Mouse (Mus musculus): ENCODE data around the gene Tfcp2l1.
"Not testable (repeated sequence)": the region's sequence is repeated elsewhere in the genome, so short reads cannot be mapped to it uniquely, and the experiment has no call there.

The Tfcp2l1 gene

DNA sequence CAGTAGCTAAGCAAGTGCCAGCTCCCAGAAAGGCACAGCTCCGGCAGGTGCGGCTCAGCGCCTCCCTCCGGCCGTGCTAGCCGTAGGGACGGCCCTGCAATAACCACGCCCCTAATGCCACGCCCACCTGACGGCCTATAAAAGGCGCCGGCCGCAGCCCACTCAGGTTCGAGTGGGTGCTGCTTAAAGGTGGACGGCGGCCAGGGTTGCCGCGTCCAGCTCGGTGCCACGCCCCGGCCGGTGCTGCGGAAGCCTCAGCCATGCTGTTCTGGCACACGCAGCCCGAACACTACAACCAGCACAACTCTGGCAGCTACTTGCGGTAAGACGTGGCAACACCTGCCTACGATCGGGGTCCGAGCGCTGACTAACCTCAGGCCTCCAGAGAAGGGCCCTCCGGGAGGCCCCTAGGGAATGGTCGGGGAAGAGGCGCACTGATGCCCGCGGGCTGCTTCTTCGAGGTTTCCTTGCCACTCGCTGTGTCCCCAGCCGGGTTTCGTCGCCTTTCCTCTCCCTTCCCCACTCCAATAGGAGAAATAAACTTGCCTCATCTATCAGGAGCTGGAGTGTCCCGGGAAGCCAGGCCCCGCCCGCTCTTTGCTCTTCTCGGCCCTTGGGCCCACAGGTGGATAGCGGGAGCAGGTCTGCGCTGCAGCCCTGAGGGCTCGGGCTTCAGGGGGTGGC lies at the start of gene Tfcp2l1:
TSS of gene Tfcp2l1 (plus strand) at position 165 of the 684 bp plus-strand sequence.
- in situ Hi-C loops (cut with MboI, MseI) = no loop called here

DNA sequence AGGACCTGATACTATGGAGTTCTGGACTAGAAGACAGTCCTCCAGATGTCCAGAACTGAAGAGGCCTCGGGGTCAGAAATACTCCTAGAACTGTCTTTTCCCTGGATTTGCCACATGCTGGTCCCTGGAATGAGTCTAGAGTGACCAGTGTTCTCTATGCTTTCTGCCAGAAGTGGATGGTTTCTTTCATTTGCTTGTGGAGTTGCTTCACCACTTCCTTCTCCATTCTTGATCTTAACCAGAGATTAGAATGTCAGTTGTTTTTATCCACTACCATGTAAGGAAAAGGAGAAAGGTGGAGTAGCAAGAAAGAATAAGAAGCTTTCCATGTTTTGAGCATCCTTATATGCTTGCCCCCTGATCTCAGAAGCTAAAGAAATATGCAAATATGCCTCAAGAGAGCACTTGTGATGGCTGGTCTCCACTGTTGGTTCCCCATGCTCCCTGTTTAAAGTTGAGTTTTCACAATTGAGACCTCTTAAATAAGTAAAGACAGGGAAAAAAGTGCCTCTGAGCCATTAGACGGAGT lies 47.5 kb upstream of the Tfcp2l1 start:
- in situ Hi-C loops (cut with MboI, MseI) = no loop called here

DNA sequence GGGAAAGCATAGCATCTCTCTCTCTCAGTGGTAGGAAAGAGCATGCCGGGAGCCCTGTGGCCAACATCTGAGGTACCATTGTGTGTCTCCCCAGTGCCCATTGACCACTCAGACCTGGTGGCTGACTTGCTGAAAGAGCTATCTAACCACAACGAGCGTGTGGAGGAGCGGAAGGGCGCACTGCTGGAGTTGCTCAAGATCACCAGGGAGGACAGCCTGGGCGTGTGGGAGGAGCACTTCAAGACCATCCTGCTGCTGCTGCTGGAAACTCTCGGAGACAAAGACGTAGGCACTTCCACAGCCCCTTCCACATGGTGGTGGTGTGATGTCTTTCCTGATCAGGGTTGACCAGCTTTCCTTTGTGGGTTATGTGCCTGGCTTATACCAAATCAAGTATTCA lies 46.6 kb upstream of the Tfcp2l1 start:
- in situ Hi-C loops (cut with MboI, MseI) = no loop called here

DNA sequence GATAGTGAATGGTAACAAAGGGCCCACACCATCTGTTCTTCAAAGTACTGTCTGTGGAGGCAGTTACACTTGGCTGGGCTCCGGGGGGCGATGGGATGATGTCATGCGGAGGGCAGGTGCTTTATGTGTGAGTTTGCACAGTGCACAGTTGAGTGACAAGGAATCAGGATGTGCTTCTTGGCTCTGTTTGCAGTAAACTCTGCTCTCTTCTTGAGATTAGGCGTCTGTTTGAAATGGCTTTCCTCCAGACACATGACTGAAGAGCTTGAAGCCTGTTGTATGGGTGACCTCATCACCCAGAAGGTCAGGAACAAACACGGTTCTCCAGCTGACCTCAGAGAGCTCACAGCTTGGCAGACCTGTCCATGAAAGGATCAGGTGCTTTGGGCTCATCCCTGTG lies 38.0 kb upstream of the Tfcp2l1 start:
- in situ Hi-C loops (cut with MboI, MseI) = no loop called here

DNA sequence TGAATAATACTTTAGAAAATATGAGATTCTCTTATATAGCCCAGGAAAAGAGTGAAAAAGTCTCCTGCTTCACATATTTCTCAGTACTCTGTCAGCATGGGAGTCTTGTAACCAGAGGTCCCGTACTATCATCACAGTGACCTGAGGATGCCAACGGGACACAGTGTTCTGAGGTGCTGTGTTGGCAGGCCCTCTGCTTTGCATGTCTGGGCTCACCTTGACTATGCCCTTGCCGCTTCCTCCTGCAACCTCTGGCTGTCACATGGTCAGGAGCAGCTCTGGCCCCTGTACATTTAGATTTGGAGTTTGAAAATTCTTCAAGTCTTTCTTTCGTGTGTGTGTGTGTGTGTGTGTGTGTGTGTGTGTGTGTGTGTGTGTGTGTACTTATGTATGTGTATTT lies 34.8 kb upstream of the Tfcp2l1 start:
- in situ Hi-C loops (cut with MboI, MseI) = no loop called here

DNA sequence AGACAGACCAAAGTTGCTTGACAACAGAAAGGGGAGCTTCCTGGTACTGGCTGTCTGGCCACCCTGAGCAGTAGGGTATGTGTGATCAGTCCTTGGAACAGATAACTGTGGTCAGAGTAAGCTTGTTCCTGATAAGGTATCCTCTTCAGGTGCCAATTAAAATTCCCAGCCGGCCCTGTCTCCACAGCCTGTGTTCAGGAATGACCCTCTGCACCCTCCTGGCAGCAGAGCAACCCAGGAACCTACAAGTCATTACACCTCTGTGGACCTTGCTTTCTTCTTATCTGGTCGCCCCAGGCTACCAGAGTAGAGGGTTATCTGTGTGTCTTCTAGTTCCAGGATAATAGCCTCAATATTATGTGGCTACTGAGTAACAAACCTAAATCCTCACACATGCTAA lies 32.4 kb upstream of the Tfcp2l1 start:
- in situ Hi-C loops (cut with MboI, MseI) = no loop called here

DNA sequence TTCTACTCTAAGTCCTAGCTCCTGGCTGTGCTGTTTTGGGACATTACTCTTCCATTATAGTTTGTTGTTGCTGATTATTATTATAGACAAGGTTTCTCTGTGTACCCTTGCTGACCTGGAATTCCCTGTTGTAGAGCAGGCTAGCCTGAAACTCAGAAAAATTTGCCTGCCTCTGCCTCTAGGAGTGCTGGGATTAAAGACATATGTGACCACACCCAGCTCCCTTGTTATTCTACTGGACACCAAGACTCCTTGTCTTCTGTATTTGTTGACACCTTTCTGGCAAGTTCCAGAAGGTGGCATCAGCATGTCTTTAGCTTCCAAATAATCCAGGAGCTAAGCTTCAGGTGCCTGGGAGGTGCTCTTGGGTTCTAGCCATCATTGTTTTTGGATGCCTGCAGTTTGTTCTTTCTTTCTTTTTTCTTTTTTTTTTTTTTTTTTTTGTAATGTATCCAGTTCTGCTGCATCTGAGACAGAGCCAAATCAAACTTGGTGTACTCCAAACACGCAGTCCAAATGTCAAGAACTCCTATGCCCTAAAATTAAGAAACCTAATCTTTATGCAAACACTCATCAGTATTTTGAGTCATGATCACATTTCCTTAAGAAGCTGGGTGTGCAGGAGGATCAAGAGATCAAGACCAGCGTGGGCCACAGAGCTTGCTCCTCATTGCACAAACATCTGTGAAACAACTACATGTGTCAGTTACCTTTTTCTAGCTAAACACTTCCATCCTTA lies 30.1 kb upstream of the Tfcp2l1 start:
- in situ Hi-C loops (cut with MboI, MseI) = no loop called here

DNA sequence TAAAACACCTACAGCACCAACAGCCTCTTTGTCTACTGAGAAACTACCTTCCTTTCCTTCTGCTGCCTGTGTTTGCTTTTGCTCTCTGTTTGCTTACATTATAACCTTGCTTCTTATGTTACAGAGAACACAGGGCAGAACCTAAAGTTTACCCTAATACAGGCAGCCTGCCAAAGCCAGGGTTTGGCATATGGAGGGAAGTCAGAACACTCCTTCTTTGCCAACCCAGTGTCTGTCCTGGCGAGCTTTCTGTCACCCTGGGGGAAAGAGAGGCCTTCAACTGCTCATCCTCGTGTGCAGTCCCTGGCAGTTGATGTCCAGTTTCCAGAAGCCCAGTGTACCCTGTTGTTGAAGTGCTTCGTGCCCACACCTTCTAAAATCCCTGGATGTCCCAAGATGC lies 29.4 kb upstream of the Tfcp2l1 start:
- in situ Hi-C loops (cut with MboI, MseI) = no loop called here

DNA sequence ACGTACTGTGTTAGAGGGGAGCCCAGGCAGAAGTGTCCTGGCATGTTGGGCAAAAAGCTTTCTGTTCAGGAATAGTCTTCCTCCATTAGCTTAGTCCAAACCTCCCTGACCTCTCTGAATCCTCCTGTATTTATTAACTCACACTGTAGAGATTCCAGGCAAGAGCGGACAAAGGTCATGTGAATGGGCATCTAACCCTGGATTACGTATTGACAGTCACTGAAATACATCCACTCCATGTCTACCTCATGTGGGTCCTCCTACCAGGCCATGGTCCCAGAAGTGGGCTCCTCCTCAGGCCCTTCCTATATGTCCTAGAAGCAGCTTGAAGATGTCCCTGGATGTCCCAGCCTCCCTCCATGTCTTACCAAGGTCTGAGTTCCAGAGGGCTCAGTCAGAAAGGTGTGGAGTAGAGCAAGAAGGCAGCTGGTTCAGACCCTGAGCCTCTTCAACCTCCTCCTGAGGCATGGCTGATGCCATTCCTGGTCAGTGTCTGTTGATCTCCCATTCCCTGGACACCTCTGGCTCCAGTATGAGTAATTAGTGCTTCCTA lies 14.0 kb upstream of the Tfcp2l1 start:
- in situ Hi-C loops (cut with MboI, MseI) = no loop called here

DNA sequence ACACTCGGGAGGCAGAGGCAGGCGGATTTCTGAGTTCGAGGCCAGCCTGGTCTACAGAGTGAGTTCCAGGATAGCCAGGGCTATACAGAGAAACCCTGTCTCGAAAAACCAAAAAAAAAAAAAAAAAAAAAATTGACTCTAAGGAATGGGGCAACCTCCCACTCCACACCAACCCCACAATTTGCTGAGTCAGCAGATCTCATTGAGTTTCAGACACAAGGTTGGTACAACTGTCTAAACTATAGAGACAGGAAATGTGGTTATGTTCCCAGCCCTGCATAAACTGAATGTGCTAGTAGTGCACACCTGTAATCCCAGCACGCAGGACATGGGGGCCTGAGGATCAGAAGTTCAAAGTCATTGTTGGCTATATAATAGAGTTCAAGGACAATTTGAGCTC lies 6.7 kb upstream of the Tfcp2l1 start:
- in situ Hi-C loops (cut with MboI, MseI) = not testable (repeated sequence)

DNA sequence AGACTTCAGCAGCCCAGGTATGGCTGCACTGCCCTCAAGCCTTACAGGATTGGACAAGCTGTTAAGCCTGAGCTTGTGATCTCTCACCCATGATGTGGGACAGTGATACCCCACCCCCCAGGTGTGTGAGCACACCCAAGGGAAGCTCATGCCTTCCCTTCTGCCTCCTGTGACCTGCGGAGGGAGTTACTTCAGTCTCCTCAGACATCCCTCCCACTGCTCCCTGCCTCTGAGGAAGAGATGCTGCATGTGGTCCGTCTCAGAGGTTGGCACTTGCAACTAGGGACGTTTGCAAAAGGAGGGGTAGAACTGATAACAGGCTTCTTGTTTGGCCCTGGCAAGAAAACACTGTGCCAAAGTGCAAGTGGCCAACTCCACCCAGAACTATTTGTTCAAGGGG lies 4.9 kb upstream of the Tfcp2l1 start:
- in situ Hi-C loops (cut with MboI, MseI) = no loop called here

DNA sequence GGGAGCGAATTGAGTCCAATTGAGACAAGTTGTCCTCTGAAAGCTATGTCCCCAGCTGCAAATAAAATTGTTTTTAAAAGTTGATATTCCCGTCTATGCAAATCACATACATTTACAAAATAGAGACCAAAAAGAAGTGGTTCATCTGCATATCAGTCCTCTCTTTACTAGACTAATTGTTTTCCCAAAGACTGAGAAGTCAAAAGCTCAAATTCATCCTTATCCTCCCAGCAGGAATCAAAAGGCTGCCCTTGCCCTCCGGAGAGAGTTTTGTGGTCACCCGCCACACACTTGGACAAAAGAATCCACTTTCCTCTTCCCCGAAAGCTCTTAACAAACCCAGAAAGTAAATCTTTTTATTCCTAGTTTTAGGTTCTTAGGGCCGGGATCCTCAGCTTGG lies 2.3 kb upstream of the Tfcp2l1 start:
- in situ Hi-C loops (cut with MboI, MseI) = no loop called here

DNA sequence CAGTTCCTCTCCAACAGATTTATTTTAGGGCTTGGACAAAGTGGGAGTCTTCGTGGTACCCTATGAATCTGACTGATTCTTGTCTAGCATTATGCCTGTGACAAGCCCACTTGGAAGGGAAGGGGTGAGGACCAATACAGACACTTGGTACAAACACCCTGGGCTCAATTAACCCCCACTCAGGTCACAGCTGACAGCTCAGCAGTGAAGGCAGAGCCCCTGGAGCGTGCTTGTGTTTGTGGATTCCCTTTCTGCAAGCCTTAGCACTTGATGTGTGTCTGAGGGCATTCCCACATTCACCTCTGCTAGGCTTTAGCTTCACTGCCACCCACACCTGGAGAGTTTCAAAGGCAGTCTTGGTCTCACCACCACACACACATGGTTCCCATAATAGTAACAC lies 1.8 kb upstream of the Tfcp2l1 start:
- in situ Hi-C loops (cut with MboI, MseI) = no loop called here

DNA sequence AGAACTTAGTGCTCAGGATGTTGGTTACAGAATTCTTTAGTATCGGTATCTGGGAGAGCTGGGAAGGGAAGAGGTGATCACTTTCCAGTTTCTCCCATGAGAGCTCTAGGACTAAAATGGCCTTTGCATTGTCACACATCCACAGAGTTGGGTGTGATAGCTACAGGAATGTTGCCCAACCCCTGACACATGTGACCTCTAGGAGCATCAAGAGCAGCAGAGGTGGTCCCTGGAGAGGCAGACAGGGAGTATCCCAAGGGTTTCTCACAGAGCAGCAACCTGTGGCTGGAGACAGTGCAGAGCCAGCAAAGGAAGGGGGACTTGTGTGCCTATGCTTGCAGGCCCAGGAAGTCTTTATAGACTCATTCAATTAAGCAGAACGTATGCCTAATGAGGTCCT lies 1.3 kb upstream of the Tfcp2l1 start:
- in situ Hi-C loops (cut with MboI, MseI) = no loop called here

DNA sequence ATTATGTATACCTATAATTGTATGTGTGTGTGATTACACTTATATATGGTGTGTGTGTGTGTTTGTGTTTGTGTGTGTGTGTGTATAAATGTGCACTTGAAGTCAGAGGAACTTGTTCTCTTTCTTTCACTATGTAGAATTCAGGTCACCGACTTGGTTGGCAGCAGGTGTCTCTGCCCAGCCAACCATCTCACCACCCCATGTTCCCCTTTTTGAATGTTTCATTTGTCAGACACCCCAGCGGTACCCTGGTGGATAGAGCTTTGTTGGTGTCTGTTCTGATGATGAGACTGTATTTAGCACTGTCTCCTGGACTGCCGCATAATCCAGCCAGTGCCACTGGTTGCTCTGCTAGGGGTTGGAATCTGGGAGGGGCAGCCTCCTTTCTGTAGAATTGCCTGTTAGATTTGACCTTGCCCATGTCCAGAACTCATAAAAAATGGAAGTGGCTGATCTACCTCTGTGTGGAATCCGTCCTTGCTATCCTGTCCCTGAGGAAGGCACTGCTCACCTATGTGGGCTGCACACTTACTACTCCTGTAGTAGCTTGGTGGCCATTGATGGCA lies 5.8 kb downstream of the Tfcp2l1 start:
- in situ Hi-C loops (cut with MboI, MseI) = no loop called here

DNA sequence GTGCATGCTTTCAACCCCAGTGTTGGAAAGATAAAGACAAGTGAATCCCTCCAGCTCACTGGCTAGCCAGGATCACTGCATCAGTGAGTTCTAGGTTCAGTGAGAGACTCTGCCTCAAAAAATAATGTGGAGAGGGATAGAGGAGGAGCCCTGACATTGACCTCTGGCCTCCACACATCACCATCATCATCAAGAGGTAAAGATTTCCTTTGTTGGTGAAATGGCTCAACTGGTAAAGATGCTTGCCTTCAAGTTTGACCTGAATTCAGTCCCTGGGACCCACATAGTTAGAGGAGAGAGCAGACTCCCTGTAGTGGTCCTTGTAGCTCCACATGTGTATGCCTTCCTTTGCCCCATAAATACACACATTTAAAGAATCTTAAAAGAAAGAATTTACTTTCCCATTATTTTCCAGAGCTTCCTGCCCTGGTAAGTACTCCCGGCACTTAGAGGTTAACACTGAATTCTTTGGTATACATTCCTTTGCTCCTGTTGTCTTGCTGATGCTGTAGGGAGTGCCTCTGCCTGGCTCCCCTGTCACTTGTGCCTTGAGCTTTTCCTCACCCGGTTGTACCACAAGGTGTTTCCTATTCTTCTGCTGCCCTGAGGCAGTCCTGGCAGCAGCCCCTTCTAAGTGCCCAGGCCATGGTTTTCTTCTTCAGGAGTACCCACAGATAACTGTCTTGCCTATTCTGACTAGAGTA lies 14.7 kb downstream of the Tfcp2l1 start:
- in situ Hi-C loops (cut with MboI, MseI) = no loop called here

DNA sequence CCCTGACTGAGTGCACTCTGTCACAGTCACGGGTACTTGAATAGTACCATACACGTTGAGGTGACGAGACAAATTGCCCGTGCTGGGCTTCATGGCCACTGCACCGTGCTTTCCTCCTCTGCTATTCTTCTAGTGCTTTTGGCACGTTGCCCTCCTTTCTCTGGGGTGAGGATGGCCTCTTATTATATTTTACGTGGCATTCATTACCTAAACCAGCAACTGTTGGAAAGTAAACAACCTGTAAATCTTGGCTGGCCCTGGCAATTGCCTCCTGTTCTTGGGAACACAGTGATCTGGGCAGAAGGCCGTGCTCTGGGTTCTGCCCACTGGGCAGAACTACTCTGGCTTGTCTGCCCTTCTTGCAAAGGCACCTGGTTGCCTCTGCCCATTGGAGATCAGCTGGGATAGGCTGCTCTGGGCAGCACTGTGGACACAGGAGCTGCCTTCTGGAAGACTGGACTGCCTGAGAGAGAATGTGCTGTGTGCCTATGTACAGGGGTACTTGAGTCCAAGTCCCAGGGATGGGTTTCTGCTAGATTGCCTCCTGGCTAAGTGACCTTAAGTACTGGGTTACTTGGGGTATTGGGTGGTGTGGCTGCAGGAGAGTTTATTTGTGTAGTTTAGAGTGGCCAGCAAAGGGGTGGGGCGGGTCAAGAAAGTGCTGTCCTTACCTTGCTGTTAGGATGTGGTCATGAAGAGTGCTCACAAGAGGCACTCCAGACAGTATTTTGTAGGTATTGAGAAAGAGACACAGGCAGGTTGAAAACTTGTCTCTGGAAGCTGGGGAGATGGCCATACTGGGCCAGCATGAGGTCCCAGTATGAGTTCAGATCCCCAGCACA lies 15.6 kb downstream of the Tfcp2l1 start:
- in situ Hi-C loops (cut with MboI, MseI) = no loop called here

DNA sequence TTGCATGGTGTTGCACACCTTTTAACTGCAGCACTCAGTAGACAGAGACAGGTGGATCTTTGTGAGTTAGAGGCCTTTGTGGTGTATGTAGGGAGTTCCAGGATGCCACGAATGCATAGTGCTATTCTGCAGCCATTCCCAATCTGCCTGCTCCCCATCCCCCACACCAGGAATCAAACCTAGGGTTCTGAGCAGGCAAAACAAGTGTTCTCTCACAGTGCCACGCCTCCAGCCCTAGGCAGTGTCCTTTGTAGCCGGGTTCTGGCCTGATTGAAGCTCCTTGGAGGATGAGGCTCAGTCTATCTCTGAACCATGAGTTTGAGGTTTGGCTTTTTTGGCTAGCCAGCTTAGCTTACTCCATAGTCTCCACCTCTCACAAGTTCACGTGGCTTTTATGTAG lies 18.0 kb downstream of the Tfcp2l1 start:
- in situ Hi-C loops (cut with MboI, MseI) = no loop called here

DNA sequence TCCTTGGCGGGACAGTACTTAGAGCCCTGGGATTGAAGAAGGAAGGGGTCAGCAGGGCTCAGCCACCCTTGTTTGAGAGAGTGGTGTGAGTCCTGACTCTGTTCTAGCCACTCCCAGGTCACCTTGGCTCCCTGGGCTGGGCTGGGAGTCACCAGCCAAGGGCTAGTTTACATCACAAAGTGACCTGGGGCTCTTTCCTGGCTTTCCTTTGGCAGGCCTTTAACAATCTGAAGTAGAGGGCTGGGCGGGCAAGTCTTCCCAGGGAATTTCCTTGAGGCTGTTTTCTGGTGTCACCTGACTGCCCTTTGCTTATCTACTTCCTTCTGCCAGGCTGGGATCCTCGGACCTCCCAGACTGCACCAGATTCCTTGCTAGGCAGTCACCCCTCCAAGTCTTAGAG lies 20.3 kb downstream of the Tfcp2l1 start:
- in situ Hi-C loops (cut with MboI, MseI) = no loop called here

DNA sequence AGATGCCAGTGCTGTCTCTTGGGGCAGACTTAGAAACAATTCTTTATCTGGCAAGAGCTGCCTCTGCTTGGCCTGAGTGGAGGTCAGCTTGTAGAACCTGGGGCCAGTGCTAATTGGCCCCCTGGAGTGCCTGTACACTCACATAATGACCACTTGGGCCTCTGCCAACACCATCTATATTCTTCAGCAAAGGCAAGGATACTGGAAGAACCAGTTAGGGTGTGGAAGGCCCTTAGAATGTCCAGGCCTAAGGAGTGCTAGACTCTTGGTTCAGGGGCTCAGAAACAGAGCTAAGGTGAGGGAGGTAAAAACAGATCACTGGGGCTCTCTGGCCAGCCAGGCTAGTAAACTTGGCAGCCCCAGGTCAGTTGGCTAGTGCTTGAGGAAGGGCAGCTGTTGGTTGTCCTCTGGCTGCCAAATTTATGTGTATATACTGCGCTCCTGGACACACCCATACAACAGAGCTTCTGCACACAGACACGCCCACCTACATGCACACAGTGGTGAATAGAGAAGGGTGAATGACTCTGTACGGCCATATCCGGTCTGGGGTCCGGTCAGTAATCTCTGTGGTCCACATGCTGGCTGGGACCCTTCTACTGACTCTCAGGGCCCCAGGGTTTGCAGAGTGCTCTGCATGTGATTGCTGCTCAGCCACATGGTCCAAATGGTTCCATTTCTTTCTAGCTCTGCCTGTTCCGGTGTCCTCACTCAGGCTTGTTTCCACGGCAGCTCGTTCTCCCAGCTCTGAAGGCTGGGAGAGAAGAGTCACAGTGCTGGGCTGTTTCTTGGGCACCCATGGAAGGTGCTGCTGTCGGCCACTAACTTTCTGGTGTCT lies 22.4 kb downstream of the Tfcp2l1 start:
- in situ Hi-C loops (cut with MboI, MseI) = no loop called here

Data from T-helper 17 cell (primary cell).